Mouse (Mus musculus) heart, embryonic 14.5 days (tissue): Measurements from ENCODE around the gene Rbp4. TPM values are rescaled to one million over a fixed set of nuclear protein-coding genes. Genes with fewer than 3 reads are reported as not detected.

ENCODE experiments used
- ATAC-seq: fragments of 200-750 bp; cut with Nextera tagmentation; 2 replicates; pipeline ENCODE4 v1.8.0; 2017; ENCODE audit warnings: low read depth, moderate TSS enrichment; ENCODE audit not compliant: insufficient number of reproducible peaks, insufficient read depth, low FRiP score
- H3K27ac ChIP-seq, 2 experiments: fragments of 200-500 bp in 1 of 2; fragments of 300-500 bp in 1 of 2; sonication (generic) in 1 of 2; replicated peaks in 1 of 2; 2 replicates each; pipeline ENCODE4 v1.5.1; 2012 to 2014; ENCODE audit warnings: low read depth in 2 of 2, low read length in 2 of 2, control low read depth in 1 of 2, mild to moderate bottlenecking in 1 of 2, mixed read lengths in 1 of 2; ENCODE audit not compliant: control insufficient read depth in 1 of 2, insufficient read depth in 1 of 2
- H3K27me3 ChIP-seq: fragments of 300-500 bp; sonication (generic); 2 replicates; pipeline ENCODE4 v1.6.1; 2014; ENCODE audit warnings: mild to moderate bottlenecking, low read length, control low read depth; ENCODE audit not compliant: control insufficient read depth, insufficient read depth
- H3K36me3 ChIP-seq: fragments of 300-500 bp; sonication (generic); 2 replicates; pipeline ENCODE4 v1.6.1; 2014; ENCODE audit warnings: mild to moderate bottlenecking, control low read depth, low read length, mixed read lengths; ENCODE audit not compliant: control insufficient read depth, insufficient read depth
- H3K4me1 ChIP-seq, 2 experiments: fragments of 200-500 bp in 1 of 2; fragments of 300-500 bp in 1 of 2; sonication (generic) in 1 of 2; 2 replicates each; pipeline ENCODE4 v1.6.1; 2012 to 2014; ENCODE audit warnings: low read length in 2 of 2, control low read depth in 1 of 2, mixed read lengths in 1 of 2; ENCODE audit not compliant: control insufficient read depth in 2 of 2, insufficient read depth in 2 of 2
- H3K4me2 ChIP-seq: fragments of 300-500 bp; sonication (generic); 2 replicates; pipeline ENCODE4 v1.6.1; 2014; ENCODE audit warnings: mild to moderate bottlenecking, low read length
- H3K4me3 ChIP-seq, 2 experiments: fragments of 200-500 bp in 1 of 2; fragments of 300-500 bp in 1 of 2; sonication (generic) in 1 of 2; 2 replicates each; pipeline ENCODE4 v1.5.1; 2012 to 2014; ENCODE audit warnings: low read length in 2 of 2, mild to moderate bottlenecking in 2 of 2, control low read depth in 1 of 2, low read depth in 1 of 2, moderate library complexity in 1 of 2; ENCODE audit not compliant: control insufficient read depth in 1 of 2, insufficient read depth in 1 of 2
- H3K9ac ChIP-seq: fragments of 300-500 bp; sonication (generic); 2 replicates; pipeline ENCODE4 v1.6.1; 2014; ENCODE audit warnings: mild to moderate bottlenecking, low read length
- H3K9me3 ChIP-seq: fragments of 300-500 bp; sonication (generic); 2 replicates; pipeline ENCODE4 v1.6.1; 2016; ENCODE audit warnings: low read length, control low read depth; ENCODE audit not compliant: control insufficient read depth
- WGBS: fragments of 180-500 bp; shearing (Covaris S2); extraction: QIAGEN DNeasy Blood & Tissue Kit; methylation state at CpG from one replicate; pipeline ENCODE4 v1.1.7; 2014; 5-methylcytosine and 5-hydroxymethylcytosine counted together
- polyA plus RNA-seq: library from polyadenylated mRNA; unstranded; fragments of >200 nt; fragmentation: Nextera tagmentation; extraction: Ambion mirVana; gene quantifications from 2 replicates; pipeline ENCODE4 v1.2.1, GENCODE M21; 2014

Gene Rbp4
- polyA plus RNA-seq: 0.77 and 0.81 TPM in 2 replicates

DNA sequence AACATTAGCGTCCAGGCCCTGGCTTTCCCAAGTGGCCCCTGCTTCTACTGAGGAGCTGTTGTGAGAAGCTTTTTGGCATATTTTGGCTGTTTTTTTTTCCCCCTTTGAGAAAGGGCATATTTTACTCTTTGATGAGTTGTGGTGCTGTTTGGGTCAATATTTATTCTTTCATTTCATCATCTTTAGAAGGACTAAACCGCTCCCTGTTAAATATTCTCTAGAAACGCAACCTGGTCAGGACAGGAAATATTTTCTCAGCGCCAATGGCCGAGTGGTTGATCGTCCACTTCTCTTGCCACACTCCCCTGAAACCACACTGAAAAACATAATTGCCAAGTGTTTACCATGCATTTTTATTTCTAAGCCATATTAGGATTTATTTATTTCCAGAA is at the start of gene Rbp4:
Rbp4 (minus strand) TSS at position 63 of the 392 bp plus-strand sequence.
- Histone ChIP-seq H3K4me3 (peak within 1 kb of the TSS; percentile 42 to 58), H3K9me3 (no peaks in the 10 kb centered on the region), H3K9ac (peak within 1 kb of the TSS; percentile 62), H3K27me3 (peaks cover 44% of the 10 kb centered on the region), H3K27ac (no peak within 1 kb of the TSS), H3K4me1 (peaks cover 0 to 2% of the 10 kb centered on the region in 2 experiments; a peak in 1 of 4 replicates), H3K36me3 (no peaks in the 10 kb centered on the region), H3K4me2 (peak within 1 kb of the TSS; percentile 90)
- WGBS: 75% methylated on average over 6 of the region's 6 CpGs
- no peak for ATAC-seq

DNA sequence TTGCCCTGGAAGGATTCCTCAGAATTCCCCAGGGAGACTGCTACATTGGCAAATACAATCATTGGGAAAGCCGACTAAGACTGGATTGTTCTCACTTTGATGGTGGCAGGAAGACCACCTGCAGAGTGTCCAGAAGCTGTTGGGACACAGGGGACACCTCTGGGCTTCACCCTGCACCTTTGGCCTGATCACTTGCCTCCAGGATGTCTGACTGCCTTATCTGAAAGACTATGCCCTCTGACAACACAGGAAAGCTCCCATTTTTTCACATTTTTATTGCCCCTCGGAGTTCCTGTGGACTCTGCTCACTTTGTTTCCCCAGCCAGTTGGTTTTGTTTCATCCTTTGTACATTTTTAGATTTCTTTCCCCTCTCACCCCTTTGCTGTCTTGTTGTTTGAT is 39.6 kb upstream of the Rbp4 start:
- H3K4me2 ChIP-seq: no peak overlapping the region
- 0 out of 4 replicates have a peak, but pooled peaks cover 0 to 2% of the 10 kb centered on the region in 2 experiments for H3K4me1 ChIP-seq
- H3K36me3 ChIP-seq: no peaks in the 10 kb centered on the region
- 56% methylated on average over 2 of the region's 2 CpGs for WGBS
- H3K9ac ChIP-seq: no peak overlapping the region
- H3K27ac ChIP-seq: no peak overlapping the region
- no peak overlapping the region for H3K4me3 ChIP-seq
- no peak for ATAC-seq
- no peaks in the 10 kb centered on the region for H3K9me3 ChIP-seq
- H3K27me3 ChIP-seq: no peaks in the 10 kb centered on the region

DNA sequence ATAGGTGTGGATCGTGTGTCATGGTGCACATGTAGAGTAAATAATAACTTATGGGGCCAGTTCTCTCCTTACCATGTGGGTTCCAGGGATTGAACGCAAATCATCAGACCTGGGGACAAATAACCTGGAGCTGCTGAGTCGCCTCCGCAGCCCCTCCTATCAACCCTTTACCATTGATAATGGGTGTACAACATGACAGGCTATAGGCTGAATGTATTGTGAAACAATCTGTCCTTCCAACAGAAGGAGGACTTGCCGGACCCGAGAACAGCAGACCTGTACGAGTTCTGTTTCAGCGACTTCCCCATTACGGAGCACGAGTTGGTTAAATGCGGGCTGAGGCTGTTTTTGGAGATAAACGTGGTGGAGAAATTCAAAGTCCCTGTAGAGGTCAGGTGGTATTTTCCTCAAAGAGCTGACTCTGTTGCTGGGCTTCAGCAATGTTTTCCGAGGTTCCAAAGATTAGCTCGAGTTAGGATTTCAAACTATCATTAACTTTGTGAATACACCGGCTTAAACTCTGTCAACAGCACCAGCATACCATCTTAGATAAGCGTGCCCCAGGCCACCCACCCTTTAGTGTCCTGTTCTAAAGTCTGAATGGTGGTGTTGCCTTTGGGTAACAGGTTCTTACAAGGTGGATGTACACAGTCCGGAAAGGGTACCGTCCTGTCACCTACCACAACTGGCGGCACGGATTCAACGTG is 36.7 kb upstream of the Rbp4 start:
- no peaks in the 10 kb centered on the region for H3K4me1 ChIP-seq
- H3K4me3 ChIP-seq: no peak overlapping the region
- H3K27ac ChIP-seq: no peak overlapping the region
- no peaks in the 10 kb centered on the region for H3K36me3 ChIP-seq
- H3K9me3 ChIP-seq: no peaks in the 10 kb centered on the region
- no peak overlapping the region for H3K9ac ChIP-seq
- WGBS: 81% methylated on average over 21 of the region's 21 CpGs
- no peaks in the 10 kb centered on the region for H3K27me3 ChIP-seq
- ATAC-seq: no peak
- H3K4me2 ChIP-seq: no peak overlapping the region

DNA sequence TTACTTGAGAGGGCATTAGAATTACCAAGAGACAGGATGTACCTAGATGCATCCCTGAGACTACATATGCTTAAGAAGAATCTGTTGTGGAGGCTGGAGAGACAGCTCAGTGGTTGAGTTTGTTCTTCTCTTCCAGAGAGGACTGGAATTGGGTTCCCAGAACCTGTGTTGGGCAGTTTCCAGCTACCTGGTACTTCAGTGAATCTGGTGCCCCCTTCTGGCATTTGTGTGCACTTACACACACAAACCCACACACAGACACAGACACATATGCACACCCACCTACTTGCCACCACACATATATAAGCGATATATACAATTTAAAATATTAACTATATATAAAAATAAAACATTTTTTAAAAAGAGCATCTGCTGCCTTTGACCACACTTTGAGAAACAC is 31.2 kb upstream of the Rbp4 start:
- Histone ChIP-seq H3K4me1 (no peaks in the 10 kb centered on the region), H3K9ac (no peak overlapping the region), H3K9me3 (no peaks in the 10 kb centered on the region), H3K27ac (no peak overlapping the region), H3K4me2 (no peak overlapping the region), H3K27me3 (no peaks in the 10 kb centered on the region), H3K4me3 (no peak overlapping the region), H3K36me3 (no peaks in the 10 kb centered on the region)
- no peak for ATAC-seq
- 94% methylated on average over 1 of the region's 1 CpGs for WGBS

DNA sequence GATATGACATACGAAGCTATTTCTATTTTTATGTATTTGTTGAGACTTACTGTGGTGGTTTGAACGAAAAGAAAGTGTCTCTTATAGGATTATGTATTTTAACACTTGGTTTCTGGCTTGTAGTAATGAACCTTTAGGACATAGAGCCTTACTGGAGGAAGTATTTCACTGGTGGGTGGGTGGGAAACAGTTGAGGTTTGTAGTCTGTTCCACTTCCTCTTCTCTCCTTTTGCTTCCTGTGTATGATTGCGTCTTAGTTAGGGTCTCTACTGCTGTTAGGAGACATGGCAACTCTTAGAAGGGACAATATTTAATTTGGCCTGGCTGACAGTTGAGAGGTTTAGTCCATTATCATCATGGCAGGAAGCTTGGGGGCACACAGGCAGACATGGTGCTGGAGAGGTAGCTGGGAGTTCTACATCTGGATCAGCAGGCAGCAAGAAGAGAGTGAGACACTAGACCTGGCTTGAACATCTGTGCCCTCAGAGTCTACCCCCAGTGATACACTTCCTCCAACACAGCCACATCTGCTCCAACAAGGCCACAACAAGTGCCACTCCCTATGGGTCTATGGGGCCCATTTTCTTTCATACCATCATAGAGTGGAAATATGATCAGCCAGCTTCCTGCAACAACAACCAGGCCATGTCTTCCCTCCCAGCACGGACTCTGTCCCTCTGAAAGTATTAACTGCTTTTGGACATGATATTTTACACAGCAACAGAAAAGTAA is 18.6 kb upstream of the Rbp4 start:
- H3K4me3 ChIP-seq: no peak overlapping the region
- WGBS: 62% methylated on average over 4 of the region's 4 CpGs
- no peak overlapping the region for H3K9ac ChIP-seq
- H3K4me1 ChIP-seq: no peaks in the 10 kb centered on the region
- H3K27me3 ChIP-seq: no peaks in the 10 kb centered on the region
- H3K36me3 ChIP-seq: no peaks in the 10 kb centered on the region
- H3K9me3 ChIP-seq: no peaks in the 10 kb centered on the region
- H3K27ac ChIP-seq: no peak overlapping the region
- ATAC-seq: no peak
- no peak overlapping the region for H3K4me2 ChIP-seq

DNA sequence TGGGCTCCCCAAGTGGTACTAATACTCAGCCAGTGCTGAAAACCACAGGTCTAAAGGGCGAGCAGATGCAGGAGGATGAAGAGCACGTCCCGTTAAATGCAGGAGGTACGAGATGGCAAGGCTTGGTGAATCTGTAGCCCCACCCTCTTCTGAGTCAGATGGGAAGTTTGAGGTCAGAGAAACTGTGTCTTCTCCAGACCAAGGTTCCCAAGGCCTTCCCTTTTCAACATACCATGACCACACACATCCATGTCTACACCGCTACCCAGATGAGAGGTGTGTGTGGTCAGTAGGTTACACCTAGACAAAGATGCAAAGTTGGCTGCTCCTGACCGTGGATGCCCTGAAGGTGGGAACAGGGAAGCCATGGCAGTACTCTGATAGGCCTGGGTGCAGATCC is 9.7 kb upstream of the Rbp4 start:
- no peak for ATAC-seq
- Histone ChIP-seq H3K4me2 (no peak overlapping the region), H3K9ac (no peak overlapping the region), H3K36me3 (no peaks in the 10 kb centered on the region), H3K4me1 (peaks cover 6% of the 10 kb centered on the region in 2 experiments; a peak in 3 of 4 replicates), H3K27me3 (0 out of 2 replicates have a peak, but pooled peaks cover 3% of the 10 kb centered on the region), H3K27ac (no peak overlapping the region), H3K9me3 (no peaks in the 10 kb centered on the region), H3K4me3 (no peak overlapping the region)
- 79% methylated on average over 6 of the region's 6 CpGs for WGBS

DNA sequence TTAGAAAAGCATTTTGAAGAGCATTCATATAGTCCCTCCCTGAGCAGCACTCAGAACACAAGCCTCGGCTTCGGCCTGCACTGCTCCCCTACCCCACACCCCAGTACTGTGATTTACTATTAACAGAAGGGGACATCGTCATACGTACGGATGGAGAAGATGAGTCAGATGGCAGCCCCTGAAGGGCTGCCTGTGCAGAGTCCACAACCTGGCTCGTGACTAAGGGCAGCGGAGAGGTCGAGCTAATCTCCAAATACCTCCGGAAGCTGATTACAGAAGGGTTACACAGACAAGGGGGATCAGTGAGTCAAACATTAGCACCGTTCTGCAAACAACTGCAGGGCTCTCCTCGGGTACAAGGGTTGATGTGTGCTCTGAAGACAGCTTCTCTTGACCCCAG is 8.9 kb upstream of the Rbp4 start:
- WGBS: 13% methylated on average over 11 of the region's 11 CpGs
- H3K9ac ChIP-seq: peak overlapping the region; percentile 25; the same call in 1 of the 2 replicates
- no peak; the same call in 1 of the 2 replicates for ATAC-seq
- H3K27me3 ChIP-seq: 0 out of 2 replicates have a peak, but pooled peaks cover 3% of the 10 kb centered on the region
- no peaks in the 10 kb centered on the region for H3K9me3 ChIP-seq
- no peaks in the 10 kb centered on the region for H3K36me3 ChIP-seq
- H3K4me1 ChIP-seq: peaks cover 6% of the 10 kb centered on the region in 2 experiments; a peak in 3 of 4 replicates
- H3K4me2 ChIP-seq: no peak overlapping the region
- no peak overlapping the region for H3K27ac ChIP-seq
- no peak overlapping the region for H3K4me3 ChIP-seq
